Mouse (Mus musculus) lung, adult 18-20 months (tissue): ENCODE measurements at regions not wholly inside any gene's neighbourhood (a gene's known extent, or its start where the extent isn't known, plus 50 kb on each side); places are given as distances from the start of the nearest gene placed in this dataset.
"Not testable (repeated sequence)": the region's sequence is repeated elsewhere in the genome, so short reads cannot be mapped to it uniquely, and the experiment has no call there.

Experiments used
- DNase-seq, 2 experiments: peaks; one replicate each; pipeline ENCODE4 v3.0.0; 2022; ENCODE audit warnings: mixed read lengths in 2 of 2

GRCm38 (mm10) chr15:93094202-93095135 lies 180.5 kb downstream of the Gxylt1 start:
- no peak for DNase-seq

GRCm38 (mm10) chr15:93091396-93091795 lies 183.6 kb downstream of the Gxylt1 start:
- DNase-seq, result no peak

GRCm38 (mm10) chr15:93089347-93089746 lies 185.6 kb downstream of the Gxylt1 start:
- peak; percentile 30 to 31 for DNase-seq

GRCm38 (mm10) chr15:93084967-93085617 lies 189.9 kb downstream of the Gxylt1 start:
- no peak for DNase-seq

- DNase-seq, result no peak
Observed at GRCm38 (mm10) chr15:93074070-93074469, 200.9 kb downstream of the Gxylt1 start.

- DNase-seq, result no peak
Observed at GRCm38 (mm10) chr15:93062213-93063131, 212.5 kb downstream of the Gxylt1 start.

- DNase-seq, result no peak
Observed at GRCm38 (mm10) chr15:93053471-93053870, 221.5 kb downstream of the Gxylt1 start.

- no peak for DNase-seq
Observed at GRCm38 (mm10) chr15:93027185-93027584, 247.8 kb downstream of the Gxylt1 start.

- DNase-seq, result no peak
Observed at GRCm38 (mm10) chr15:93026456-93027078, 248.4 kb downstream of the Gxylt1 start.

- no peak for DNase-seq
Observed at GRCm38 (mm10) chr15:93025791-93026190, 249.2 kb downstream of the Gxylt1 start.

GRCm38 (mm10) chr15:93024171-93024570 lies 250.8 kb downstream of the Gxylt1 start:
- DNase-seq, result no peak

GRCm38 (mm10) chr15:93011166-93011565 lies 263.8 kb downstream of the Gxylt1 start:
- no peak for DNase-seq

GRCm38 (mm10) chr15:93010629-93011028 lies 264.4 kb downstream of the Gxylt1 start:
- no peak for DNase-seq

- no peak for DNase-seq
Observed at GRCm38 (mm10) chr15:93005751-93006231, 269.2 kb downstream of the Gxylt1 start.

- not testable (repeated sequence) for DNase-seq
Observed at GRCm38 (mm10) chr15:93005186-93005585, 269.8 kb downstream of the Gxylt1 start.

GRCm38 (mm10) chr15:93004551-93004950 lies 270.4 kb downstream of the Gxylt1 start:
- no peak for DNase-seq

- DNase-seq, result no peak
Observed at GRCm38 (mm10) chr15:93003233-93003632, 271.7 kb downstream of the Gxylt1 start.

GRCm38 (mm10) chr15:93002002-93002904 lies 272.7 kb downstream of the Gxylt1 start:
- no peak for DNase-seq

GRCm38 (mm10) chr15:93001346-93002001 lies 273.5 kb downstream of the Gxylt1 start:
- DNase-seq, result no peak

- no peak for DNase-seq
Observed at GRCm38 (mm10) chr15:93000121-93000520, 274.9 kb downstream of the Gxylt1 start.

- no peak for DNase-seq
Observed at GRCm38 (mm10) chr15:92997933-92998332, 277.0 kb downstream of the Gxylt1 start.
